Mouse (Mus musculus) lung, postnatal 0 days (tissue): Measurements from ENCODE around the gene AW549877.

ENCODE experiments used
- CTCF ChIP-seq: IDR thresholded peaks from 2 replicates; pipeline ENCODE4 v1.5.1; 2016; ENCODE audit warnings: antibody characterized with exemption, mild to moderate bottlenecking
- EP300 ChIP-seq: IDR thresholded peaks from 2 replicates; pipeline ENCODE4 v1.6.1; 2016; ENCODE audit warnings: antibody characterized with exemption, mild to moderate bottlenecking, control low read depth

- TF ChIP-seq CTCF (peak; percentile 78), EP300 (no peak)
Measured at GRCm38 (mm10) chr15:3987981-3988380, 7.6 kb downstream of the AW549877 start.
